Mouse (Mus musculus): ENCODE results near the gene Cyp26c1.

DNA sequence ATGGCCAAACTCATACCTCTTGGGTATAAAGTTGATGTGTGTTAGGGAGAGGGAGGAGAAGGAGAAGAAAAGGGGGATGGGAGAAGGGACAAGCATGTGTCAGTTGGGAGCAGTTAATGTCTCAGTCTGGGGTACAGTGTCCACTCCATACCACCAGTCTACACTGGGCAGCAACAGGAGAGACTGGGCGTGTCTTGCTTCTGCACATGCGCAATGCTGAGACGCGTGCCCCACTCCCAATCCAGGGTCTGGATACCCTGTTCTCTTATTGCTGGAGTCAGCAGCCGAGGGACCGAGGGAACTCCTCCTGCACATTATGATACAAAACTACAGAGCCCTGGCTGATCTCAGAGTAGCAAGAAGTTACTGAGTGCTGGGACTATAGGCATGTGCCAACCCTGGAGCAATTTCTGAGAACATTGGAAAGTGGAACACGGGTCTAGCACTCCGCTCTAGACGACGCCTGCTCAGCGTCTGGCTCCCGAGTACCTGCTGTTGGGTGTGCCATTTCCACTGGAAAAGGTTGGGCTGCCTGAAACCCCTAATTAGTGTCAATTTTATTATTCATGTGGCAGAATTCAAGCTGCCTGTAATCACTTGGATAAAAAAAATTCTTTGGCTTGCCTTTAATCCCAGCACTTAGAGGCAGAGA lies 31.3 kb downstream of the Cyp26c1 start:
- TF ChIP-seq POLR2A (IDR thresholded peaks at IDR 0.05; ENCODE audit: borderline replicate concordance, insufficient read depth, low read length) (no peak), CTCF (IDR thresholded peaks at IDR 0.05; ENCODE audit: borderline replicate concordance, insufficient read depth, low read depth, low read length) (no peak)

Measured in cerebellum, adult 2 months (tissue).